In the genomic region with DNA sequence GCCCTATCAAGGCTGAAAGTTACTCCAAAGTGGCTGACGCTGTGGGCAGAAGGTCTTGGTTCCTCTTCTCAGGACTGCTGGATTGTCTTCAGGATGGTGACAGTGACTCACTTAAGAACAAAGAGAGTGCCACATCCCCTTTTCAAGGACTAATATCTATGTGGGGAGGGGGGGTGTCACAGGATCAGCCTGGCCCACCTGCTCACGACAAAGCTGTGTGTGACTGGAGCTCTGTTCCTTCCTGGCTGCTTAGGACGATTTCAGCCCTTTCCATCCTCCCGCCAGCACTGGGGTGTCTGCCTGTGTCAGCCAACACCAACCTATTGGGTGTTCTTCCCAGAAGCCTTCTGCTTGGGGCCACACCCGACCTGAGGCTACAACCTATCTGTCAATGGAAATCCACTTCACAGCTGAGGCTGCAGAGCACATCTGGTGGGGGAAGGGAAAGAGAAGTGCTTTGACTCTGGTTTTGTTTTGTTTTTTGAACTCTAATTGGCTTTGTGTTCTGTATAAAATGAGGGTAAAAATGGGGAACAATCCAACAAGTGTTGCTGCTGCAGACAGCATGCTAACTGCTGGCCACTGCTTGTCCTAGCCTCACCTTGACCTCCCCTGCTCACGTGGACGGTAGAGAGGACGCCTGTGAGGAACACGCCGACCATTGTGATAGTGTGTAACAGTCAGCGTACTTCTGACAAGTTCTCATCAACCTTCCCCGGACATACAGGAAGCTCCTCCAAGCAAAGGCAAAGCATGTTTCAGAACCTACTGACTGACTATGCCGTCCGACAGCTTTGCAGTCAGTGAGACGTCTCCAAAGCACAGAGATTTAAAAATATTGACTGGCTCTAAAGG, we compare ENCODE assay signal across 12 mouse cellular contexts. TPM values are rescaled to one million over a fixed set of nuclear protein-coding genes. Genes with fewer than 3 reads are reported as not detected.
DNase-seq lines count a peak whose midpoint lies in the region; ATAC-seq and TF ChIP-seq lines count a peak whose summit lies in the region.
"Had no signal": no experiment of that assay in that cellular context is flagged by ENCODE, and none has a peak within 500 bp of the region (broad histone marks: within the 10 kb centered on the region; RNA-seq: fewer than 3 reads in every experiment).

No protein-coding gene starts in this region.

- no peaks in the 10 kb centered on the region for H3K36me3 ChIP-seq in liver, embryonic 14.5 days (replicated peaks; ENCODE audit: control insufficient read depth, insufficient read depth, low read depth)
- H3K36me3 ChIP-seq in splenic B cell, adult 2 months (ENCODE audit: control insufficient read depth, insufficient read depth, low read length, poor library complexity, severe bottlenecking) = no peaks in the 10 kb centered on the region

- peak overlapping the region; percentile 5 for H3K4me3 ChIP-seq in bone marrow, adult 2 months (replicated peaks; ENCODE audit: control insufficient read depth, low read depth, low read length)
- H3K4me3 ChIP-seq in liver, embryonic 14.5 days (ENCODE audit: insufficient read depth in 1 of 2, low read depth in 2 of 2, low read length in 2 of 2) = no peak overlapping the region
- H3K4me3 ChIP-seq: myocyte had no signal

- H3K4me2 ChIP-seq in liver, embryonic 14.5 days (ENCODE audit: low read depth) = peak overlapping the region; percentile 47

- peak overlapping the region; percentile 37; the same call in 1 of the 2 replicates for H3K27ac ChIP-seq in bone marrow, adult 2 months (ENCODE audit: control insufficient read depth, insufficient read depth, low read depth, low read length, poor library complexity)
- H3K27ac ChIP-seq in liver, embryonic 14.5 days = peak overlapping the region; percentile 61

- no peaks in the 10 kb centered on the region for H3K9me3 ChIP-seq in liver, embryonic 14.5 days (ENCODE audit: control insufficient read depth, low read length)

- DNase-seq in thymus, postnatal 4 days = peak; percentile 24
- DNase-seq in thymus, postnatal 10 days (ENCODE audit: low spot score in 2 of 2) = no peak
- DNase-seq in liver, embryonic 14.5 days (ENCODE audit: low read depth in 3 of 3, low spot score in 3 of 3) = peak in 2 of 3 experiments; percentile 50 to 52
- DNase-seq in splenic B cell, adult 2 months (ENCODE audit: low read depth, low spot score) = peak; percentile 66
- no peak for DNase-seq in ovary, postnatal 10 days (ENCODE audit: low spot score)
- DNase-seq in right cerebral cortex, postnatal 36 days (ENCODE audit: low spot score in 2 of 2) = no peak
- DNase-seq: cerebellum, postnatal 25 days; kidney, postnatal 36 days; lung, postnatal 10 days had no signal

- peak overlapping the region; percentile 55 for H3K9ac ChIP-seq in liver, embryonic 14.5 days (replicated peaks)

- ATAC-seq in liver, embryonic 14.5 days (ENCODE audit: insufficient read depth) = peak; percentile 84
- no peak for ATAC-seq in cerebellum, adult (ENCODE audit: insufficient number of reproducible peaks, low FRiP score, low TSS enrichment)

- no peaks in the 10 kb centered on the region for H3K27me3 ChIP-seq in liver, embryonic 14.5 days (ENCODE audit: control insufficient read depth, insufficient read depth, low read length)
- H3K27me3 ChIP-seq in splenic B cell, adult 2 months (ENCODE audit: control insufficient read depth, insufficient read depth, low read length, poor library complexity, severe bottlenecking) = no peaks in the 10 kb centered on the region

- no peak for TF ChIP-seq POLR2A in bone marrow, adult 2 months (IDR thresholded peaks at IDR 0.05; ENCODE audit: borderline replicate concordance, control insufficient read depth, low read depth, low read length)

- TF ChIP-seq CTCF in bone marrow, adult 2 months (IDR thresholded peaks at IDR 0.05; ENCODE audit: control insufficient read depth, insufficient read depth, low read length) = no peak
- TF ChIP-seq CTCF in liver, embryonic 14.5 days (IDR thresholded peaks at IDR 0.05; ENCODE audit: low read depth) = no peak

- 53% methylated on average over 15 of the region's 15 CpGs for WGBS in bone marrow, adult 2 months
- WGBS in liver, embryonic 14.5 days (ENCODE audit: insufficient replicate concordance) = 48% methylated on average over 15 of the region's 15 CpGs

- peaks cover 9% of the 10 kb centered on the region for H3K4me1 ChIP-seq in bone marrow, adult 2 months (ENCODE audit: control insufficient read depth, insufficient read depth, low read length)
- H3K4me1 ChIP-seq in liver, embryonic 14.5 days (replicated peaks; ENCODE audit: control insufficient read depth in 2 of 2, insufficient read depth in 2 of 2, low read length in 1 of 2) = peaks cover 44 to 45% of the 10 kb centered on the region in 2 experiments

- no peak for TF ChIP-seq EP300 in liver, embryonic 14.5 days (IDR thresholded peaks at IDR 0.05; ENCODE audit: low read depth)

RNA-seq across cellular contexts. Expression of a gene that starts 33.1 kb away (rescaled TPM):
- 92.1 and 108 TPM in 2 replicates for polyA plus RNA-seq in bone marrow, adult 2 months (2011; ENCODE audit: insufficient read depth, insufficient read length, low replicate concordance, missing spikeins)
- polyA plus RNA-seq in liver, embryonic 14.5 days (2012; rRNA removed) = 49.5 and 61.0 TPM in 2 replicates
- polyA plus RNA-seq in liver, embryonic 14.5 days (2014; fragmentation: Nextera tagmentation; extraction: Ambion mirVana) = 63.7 and 72.5 TPM in 2 replicates

Comparison
In these comparisons a context has a peak if more than half of its experiments do, and no peak if none do; other contexts are left out.
1. DNase-seq: peak in thymus, postnatal 4 days (single experiment), liver, embryonic 14.5 days (2 of 3) and splenic B cell, adult 2 months (single experiment); none in thymus, postnatal 10 days (0 of 2), ovary, postnatal 10 days (single experiment) and right cerebral cortex, postnatal 36 days (0 of 2).